Mouse (Mus musculus): ENCODE measurements around the gene Wasf2.

Wasf2 gene

GRCm38 (mm10) chr4:133233285-133233976 lies 103.1 kb downstream of the Wasf2 start:
- in situ Hi-C loops (cut with MboI; ENCODE audit: low sequenced_read_pairs), result no loop called here

GRCm38 (mm10) chr4:133234771-133235170 lies 104.5 kb downstream of the Wasf2 start:
- in situ Hi-C loops (cut with MboI; ENCODE audit: low sequenced_read_pairs), result no loop called here

DNA sequence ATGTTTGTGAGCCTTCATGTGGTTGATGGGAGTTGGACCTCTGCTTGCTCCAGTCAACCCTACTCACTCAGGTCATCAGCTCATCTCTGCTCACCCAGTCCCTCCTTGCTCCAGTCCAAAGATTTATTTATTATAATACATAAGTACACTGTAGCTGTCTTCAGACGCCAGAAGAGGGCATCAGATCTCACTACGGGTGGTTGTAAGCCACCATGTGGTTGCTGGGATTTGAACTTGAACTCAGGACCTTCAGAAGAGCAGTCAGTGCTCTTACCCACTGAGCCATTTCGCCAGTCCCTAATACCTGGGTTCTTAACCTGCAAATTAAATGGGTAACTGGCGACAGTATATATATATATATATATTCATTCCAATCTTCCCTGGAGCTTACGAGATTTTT lies 105.1 kb downstream of the Wasf2 start:
- in situ Hi-C loops (cut with MboI; ENCODE audit: low sequenced_read_pairs), result no loop called here

- in situ Hi-C loops (cut with MboI; ENCODE audit: low sequenced_read_pairs), result no loop called here
Measured at GRCm38 (mm10) chr4:133237911-133238310, 107.6 kb downstream of the Wasf2 start.

DNA sequence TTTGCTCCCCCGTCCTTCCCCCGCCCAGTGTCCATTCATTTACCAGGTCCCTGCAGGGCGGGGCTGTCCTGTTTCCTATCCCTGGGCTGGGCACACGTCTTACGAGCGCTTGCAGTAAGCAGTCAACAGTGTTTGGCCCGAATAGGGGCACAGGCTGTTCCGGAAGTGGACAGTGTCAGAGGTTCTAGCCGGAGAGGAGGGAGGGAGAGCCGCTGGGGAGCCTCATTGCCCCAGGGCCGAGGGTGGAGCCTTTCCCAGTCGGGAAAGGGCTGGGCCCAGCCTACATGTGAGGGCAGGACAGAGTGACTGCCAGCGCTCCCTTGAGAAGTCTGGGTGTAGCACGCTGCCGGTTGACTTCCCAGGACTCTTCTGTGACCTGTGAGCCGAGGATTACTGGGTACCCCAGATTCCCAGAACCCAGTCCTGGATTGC lies 110.2 kb downstream of the Wasf2 start, which contains the start of gene Map3k6:
TSS of gene Map3k6 (plus strand) at position 329 of the 432 bp plus-strand sequence.
- in situ Hi-C loops (cut with MboI; ENCODE audit: low sequenced_read_pairs), result no loop called here

DNA sequence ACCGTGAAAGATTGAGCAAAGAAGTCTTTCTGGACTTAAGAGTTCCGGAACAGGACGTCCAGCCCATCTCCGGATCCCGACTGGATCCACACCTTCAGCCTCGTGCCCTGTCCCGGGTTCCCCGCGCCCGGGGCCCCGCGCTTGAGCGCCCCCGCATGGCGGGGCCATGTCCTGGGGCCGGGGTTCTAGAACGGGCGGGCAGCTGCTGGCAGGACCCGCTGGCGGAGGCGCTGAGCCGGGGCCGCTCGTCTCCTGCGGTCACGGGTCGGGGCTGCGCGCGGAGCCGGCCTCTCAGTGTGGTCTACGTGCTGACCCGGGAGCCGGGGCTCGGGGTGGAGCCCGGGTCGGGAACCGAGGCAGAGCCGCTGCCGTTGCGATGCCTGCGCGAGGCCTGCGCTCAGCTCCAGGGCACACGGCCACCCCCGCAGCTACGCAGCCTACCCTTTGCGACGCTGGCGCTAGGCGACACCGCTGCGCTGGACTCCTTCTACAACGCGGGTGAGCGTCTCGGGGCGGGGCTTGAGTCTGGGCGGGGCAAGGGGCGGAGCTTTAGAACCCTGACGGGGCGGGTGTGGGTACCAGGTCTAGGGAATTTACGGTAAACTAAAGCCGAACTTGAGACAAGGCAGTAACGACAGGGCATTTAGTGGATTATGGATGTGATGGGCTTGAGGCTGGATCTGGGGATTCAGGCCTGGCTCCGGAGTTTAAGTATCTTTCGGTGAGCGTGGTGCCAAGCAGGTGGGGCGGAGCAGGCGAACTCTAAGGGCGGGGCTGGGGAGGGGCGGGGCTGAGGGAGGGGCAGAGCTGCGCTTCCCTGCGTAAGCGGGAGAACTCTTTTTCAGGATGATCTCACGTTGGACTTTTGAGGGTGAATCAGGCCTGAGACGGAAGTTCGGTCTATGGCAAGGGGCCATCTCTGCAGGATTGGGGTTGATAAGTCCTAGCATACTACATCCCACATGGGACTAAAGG lies 110.9 kb downstream of the Wasf2 start:
- in situ Hi-C loops (cut with MboI; ENCODE audit: low sequenced_read_pairs), result no loop called here

DNA sequence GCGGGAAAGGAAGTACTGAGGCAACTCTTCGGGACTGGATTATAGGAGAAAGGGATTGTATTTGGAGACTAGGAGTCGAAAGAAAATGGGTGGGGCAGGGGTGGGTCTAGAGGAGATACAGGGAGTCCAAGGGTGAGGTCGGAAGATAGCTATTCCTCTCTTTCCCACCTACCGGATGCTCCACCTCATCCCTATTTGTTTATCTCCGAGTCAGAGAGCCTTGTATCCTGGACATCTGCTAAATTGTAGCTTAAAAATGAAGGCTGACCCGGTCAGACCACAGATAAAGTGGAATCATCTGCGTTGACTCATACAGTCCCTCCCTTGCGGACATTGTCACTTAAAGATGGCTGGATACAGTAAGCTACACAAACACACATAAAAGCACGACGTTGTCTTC lies 111.6 kb downstream of the Wasf2 start:
- in situ Hi-C loops (cut with MboI; ENCODE audit: low sequenced_read_pairs), result no loop called here

GRCm38 (mm10) chr4:133242710-133243109 lies 112.4 kb downstream of the Wasf2 start:
- in situ Hi-C loops (cut with MboI; ENCODE audit: low sequenced_read_pairs), result no loop called here

GRCm38 (mm10) chr4:133243538-133243937 lies 113.2 kb downstream of the Wasf2 start:
- in situ Hi-C loops (cut with MboI; ENCODE audit: low sequenced_read_pairs), result no loop called here

DNA sequence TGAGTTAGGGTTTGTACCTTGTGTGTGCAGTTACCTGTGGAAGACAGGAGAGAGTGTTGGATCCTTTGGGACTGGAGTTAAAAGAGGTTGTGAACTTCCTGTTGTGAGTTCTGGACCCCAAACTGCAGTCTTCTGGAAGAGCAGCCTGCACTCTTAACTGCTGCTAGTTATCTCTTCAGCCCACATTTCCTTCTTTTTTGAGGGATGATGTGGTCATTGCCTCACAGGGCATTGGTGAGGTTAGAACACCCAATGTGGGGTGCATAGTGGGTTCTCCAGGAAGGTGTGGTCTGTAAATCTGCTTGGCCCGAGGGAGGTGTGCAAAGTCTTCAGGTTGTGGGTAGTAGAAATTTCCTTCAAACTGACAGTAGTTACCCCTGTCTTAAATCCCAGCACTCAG lies 114.0 kb downstream of the Wasf2 start:
- in situ Hi-C loops (cut with MboI; ENCODE audit: low sequenced_read_pairs), result no loop called here

- in situ Hi-C loops (cut with MboI; ENCODE audit: low sequenced_read_pairs), result no loop called here
Measured at GRCm38 (mm10) chr4:133247072-133247471, 116.8 kb downstream of the Wasf2 start.

GRCm38 (mm10) chr4:133247806-133248449 lies 117.6 kb downstream of the Wasf2 start:
- in situ Hi-C loops (cut with MboI; ENCODE audit: low sequenced_read_pairs), result no loop called here

Measured in CH12F3 (cell line).